Mouse (Mus musculus): ENCODE measurements around the gene BC025920. TPM values are rescaled to one million over a fixed set of nuclear protein-coding genes. Genes with fewer than 3 reads are reported as not detected.

The BC025920 gene
- polyA plus RNA-seq (2017; shearing (Covaris generic)) = 1 to 10 TPM in 1 of 2 experiments, under 1 TPM in 1; 0.72 to 3.1 TPM

GRCm38 (mm10) chr10:81605974-81606751, at the start of gene BC025920:
TSS of gene BC025920 (plus strand) at chr10:81606270.

GRCm38 (mm10) chr10:81559163-81559626, 46.9 kb upstream of the BC025920 start, which contains the start of gene Aes:
TSS of gene Aes (plus strand) at chr10:81559488.

GRCm38 (mm10) chr10:81574081-81575056, 31.7 kb upstream of the BC025920 start, which contains the start of gene Tle2:
TSS of gene Tle2 (plus strand) at chr10:81574561.

GRCm38 (mm10) chr10:81600738-81601203, 5.3 kb upstream of the BC025920 start, which contains the start of gene Tle6:
TSS of gene Tle6 (minus strand) at chr10:81601073.

GRCm38 (mm10) chr10:81626994-81627835, 21.1 kb downstream of the BC025920 start, which contains the start of gene Sirt6:
TSS of gene Sirt6 (minus strand) at chr10:81627797.

GRCm38 (mm10) chr10:81628390-81628789, 22.3 kb downstream of the BC025920 start, which contains the start of gene Ankrd24:
TSS of gene Ankrd24 (plus strand) at chr10:81628540.

GRCm38 (mm10) chr10:81648803-81649775, 43.0 kb downstream of the BC025920 start, which contains the start of gene Gm10778:
TSS of gene Gm10778 (plus strand) at chr10:81649059.

Other genes starting within 250 kb of the BC025920 start
- 1 to 10 TPM; 3.7 to 4.0 TPM for gene Mfsd12, start 248.8 kb upstream of the BC025920 start, polyA plus RNA-seq (2017; shearing (Covaris generic))
- 1 to 10 TPM in 1 of 2 experiments, under 1 TPM in 1; 0.68 to 1.5 TPM for gene 4930404N11Rik, start 240.5 kb upstream of the BC025920 start, polyA plus RNA-seq (2017; shearing (Covaris generic))
- 10 to 100 TPM; 69.7 to 78.9 TPM for gene Fzr1, start 227.8 kb upstream of the BC025920 start, polyA plus RNA-seq (2017; shearing (Covaris generic))
- gene Dohh, start 221.8 kb upstream of the BC025920 start, polyA plus RNA-seq (2017; shearing (Covaris generic)) = 10 to 100 TPM; 35.0 to 35.8 TPM
- 1 to 10 TPM; 2.2 to 4.9 TPM for gene Gm48551, start 221.8 kb upstream of the BC025920 start, polyA plus RNA-seq (2017; shearing (Covaris generic))
- gene Gm48552, start 217.3 kb upstream of the BC025920 start, polyA plus RNA-seq (2017; shearing (Covaris generic)) = 1 to 10 TPM; 1.1 to 1.6 TPM
- 10 to 100 TPM in 1 of 2 experiments, 1 to 10 TPM in 1; 6.3 to 12.2 TPM for gene Smim24, start 213.2 kb upstream of the BC025920 start, polyA plus RNA-seq (2017; shearing (Covaris generic))
- 10 to 100 TPM; 14.8 to 22.7 TPM for gene Nfic, start 150.6 kb upstream of the BC025920 start, polyA plus RNA-seq (2017; shearing (Covaris generic))
- under 1 TPM; 0.14 to 0.73 TPM for gene Celf5, start 123.6 kb upstream of the BC025920 start, polyA plus RNA-seq (2017; shearing (Covaris generic))
- 10 to 100 TPM; 78.9 to 96.7 TPM for gene Ncln, start 109.9 kb upstream of the BC025920 start, polyA plus RNA-seq (2017; shearing (Covaris generic))
- 10 to 100 TPM; 64.8 to 91.5 TPM for gene S1pr4, start 106.1 kb upstream of the BC025920 start, polyA plus RNA-seq (2017; shearing (Covaris generic))
- gene Gna15, start 82.0 kb upstream of the BC025920 start, polyA plus RNA-seq (2017; shearing (Covaris generic)) = 10 to 100 TPM; 29.2 to 77.3 TPM
- 10 to 100 TPM; 18.6 to 21.0 TPM for gene Gna11, start 61.1 kb upstream of the BC025920 start, polyA plus RNA-seq (2017; shearing (Covaris generic))
- 1,000 to 10,000 TPM; 1,214 to 1,244 TPM for gene Aes, start 46.8 kb upstream of the BC025920 start, polyA plus RNA-seq (2017; shearing (Covaris generic))
- 1 to 10 TPM; 1.1 to 2.0 TPM for gene Tle2, start 31.7 kb upstream of the BC025920 start, polyA plus RNA-seq (2017; shearing (Covaris generic))
- gene Tle6, start 5.2 kb upstream of the BC025920 start, polyA plus RNA-seq (2017; shearing (Covaris generic)) = under 1 TPM; 0.43 to 0.88 TPM
- 10 to 100 TPM; 10.7 to 20.6 TPM for gene Sirt6, start 21.5 kb downstream of the BC025920 start, polyA plus RNA-seq (2017; shearing (Covaris generic))
- 1 to 10 TPM; 1.9 to 5.6 TPM for gene Ankrd24, start 22.3 kb downstream of the BC025920 start, polyA plus RNA-seq (2017; shearing (Covaris generic))
- 1 to 10 TPM; 6.8 to 9.1 TPM for gene Gm10778, start 42.8 kb downstream of the BC025920 start, polyA plus RNA-seq (2017; shearing (Covaris generic))
- gene Zfp433, start 98.6 kb downstream of the BC025920 start, polyA plus RNA-seq (2017; shearing (Covaris generic)) = 10 to 100 TPM; 17.2 to 21.1 TPM
- 1 to 10 TPM; 7.1 to 8.2 TPM for gene Gm3055, start 164.9 kb downstream of the BC025920 start, polyA plus RNA-seq (2017; shearing (Covaris generic))
- gene Gm4767, start 205.9 kb downstream of the BC025920 start, polyA plus RNA-seq (2017; shearing (Covaris generic)) = 1 to 10 TPM; 4.5 to 6.5 TPM

All from activated CD4-positive, CD25-positive, alpha-beta regulatory T cell (primary cell).